Mouse (Mus musculus) heart, embryonic 10.5 days (tissue): Measurements from ENCODE around the gene 2310007B03Rik. TPM values are rescaled to one million over a fixed set of nuclear protein-coding genes. Genes with fewer than 3 reads are reported as not detected.
A peak's percentile ranks its signal among the peaks of the same experiment; 100 is the strongest.

Source experiments
- DNase-seq: peaks from one replicate; pipeline ENCODE4 v3.0.0-alpha.2; 2017; ENCODE audit warnings: low spot score
- H3K27ac ChIP-seq: fragments of 300-500 bp; sonication (generic); 2 replicates; pipeline ENCODE4 v1.5.1; 2016; ENCODE audit warnings: mild to moderate bottlenecking
- H3K27me3 ChIP-seq: fragments of 300-500 bp; sonication (generic); 2 replicates; pipeline ENCODE4 v1.6.1; 2016; ENCODE audit warnings: mild to moderate bottlenecking; ENCODE audit not compliant: poor library complexity, insufficient read depth, severe bottlenecking
- H3K36me3 ChIP-seq: fragments of 300-500 bp; sonication (generic); 2 replicates; pipeline ENCODE4 v1.6.1; 2016; ENCODE audit warnings: mild to moderate bottlenecking, moderate library complexity
- H3K4me1 ChIP-seq: fragments of 300-500 bp; sonication (generic); 2 replicates; pipeline ENCODE4 v1.6.1; 2016; ENCODE audit warnings: mild to moderate bottlenecking
- H3K4me3 ChIP-seq: fragments of 300-500 bp; sonication (generic); 2 replicates; pipeline ENCODE4 v1.5.1; 2016; ENCODE audit warnings: mild to moderate bottlenecking, moderate library complexity
- H3K9me3 ChIP-seq: fragments of 300-500 bp; sonication (generic); 2 replicates; pipeline ENCODE4 v1.6.1; 2016; ENCODE audit warnings: mild to moderate bottlenecking, moderate library complexity
- whole genome bisulfite sequencing: fragments of 180-500 bp; shearing (Covaris S2); methylation state at CpG from one replicate; pipeline ENCODE4 v1.1.7; 2016; 5-methylcytosine and 5-hydroxymethylcytosine counted together
- polyA plus RNA-seq: library from polyadenylated mRNA; unstranded; fragments of >200 nt; fragmentation: Nextera tagmentation; extraction: Ambion mirVana; gene quantifications from 2 replicates; pipeline ENCODE4 v1.2.1, GENCODE M21; 2016

The 2310007B03Rik gene
- polyA plus RNA-seq, 1 experiment from 2014 or later: 0.30 TPM

- no peak overlapping the region for H3K27ac ChIP-seq
- no peaks in the 10 kb centered on the region for H3K9me3 ChIP-seq
- H3K4me3 ChIP-seq: no peak overlapping the region
- peaks cover 19% of the 10 kb centered on the region; the same call in 1 of the 2 replicates for H3K27me3 ChIP-seq
- H3K4me1 ChIP-seq: no peaks in the 10 kb centered on the region
- H3K36me3 ChIP-seq: no peaks in the 10 kb centered on the region
- DNase-seq: no peak
- 72% methylated on average over 11 of the region's 11 CpGs for WGBS
Measured at GRCm38 (mm10) chr1:93123179-93123854, 37.4 kb downstream of the 2310007B03Rik start.

GRCm38 (mm10) chr1:93118816-93119215 is 41.9 kb downstream of the 2310007B03Rik start:
- WGBS: 45% methylated on average over 4 of the region's 4 CpGs
- Histone ChIP-seq H3K9me3 (no peaks in the 10 kb centered on the region), H3K4me3 (no peak overlapping the region), H3K36me3 (no peaks in the 10 kb centered on the region), H3K4me1 (peaks cover 7% of the 10 kb centered on the region), H3K27ac (no peak overlapping the region), H3K27me3 (peaks cover 3% of the 10 kb centered on the region; the same call in 1 of the 2 replicates)
- no peak for DNase-seq

- no peaks in the 10 kb centered on the region; the same call in 1 of the 2 replicates for H3K27me3 ChIP-seq
- H3K9me3 ChIP-seq: no peaks in the 10 kb centered on the region
- H3K4me3 ChIP-seq: peak overlapping the region; percentile 50
- 32% methylated on average over 13 of the region's 13 CpGs for WGBS
- H3K4me1 ChIP-seq: peaks cover 7% of the 10 kb centered on the region
- H3K36me3 ChIP-seq: no peaks in the 10 kb centered on the region
- DNase-seq: no peak
- peak overlapping the region; percentile 52; the same call in 1 of the 2 replicates for H3K27ac ChIP-seq
Measured at GRCm38 (mm10) chr1:93115471-93115870, 45.3 kb downstream of the 2310007B03Rik start.

- H3K4me1 ChIP-seq: peaks cover 7% of the 10 kb centered on the region
- H3K9me3 ChIP-seq: no peaks in the 10 kb centered on the region
- H3K27me3 ChIP-seq: no peaks in the 10 kb centered on the region; the same call in 1 of the 2 replicates
- peak overlapping the region; percentile 50 for H3K4me3 ChIP-seq
- peak; percentile 95 for DNase-seq
- no peaks in the 10 kb centered on the region for H3K36me3 ChIP-seq
- no peak overlapping the region for H3K27ac ChIP-seq
- WGBS: 29% methylated on average over 21 of the region's 21 CpGs
Measured at GRCm38 (mm10) chr1:93114713-93115463, 45.9 kb downstream of the 2310007B03Rik start.

GRCm38 (mm10) chr1:93102700-93103099 is 58.0 kb downstream of the 2310007B03Rik start:
- Histone ChIP-seq H3K9me3 (no peaks in the 10 kb centered on the region), H3K4me3 (no peak overlapping the region), H3K27ac (no peak overlapping the region), H3K36me3 (no peaks in the 10 kb centered on the region), H3K4me1 (peaks cover 22% of the 10 kb centered on the region), H3K27me3 (peaks cover 65% of the 10 kb centered on the region)
- WGBS: 65% methylated on average over 7 of the region's 7 CpGs
- no peak for DNase-seq

- Histone ChIP-seq H3K4me1 (peaks cover 22% of the 10 kb centered on the region), H3K27me3 (peaks cover 75% of the 10 kb centered on the region), H3K36me3 (no peaks in the 10 kb centered on the region), H3K4me3 (peak within 1 kb of the TSS; percentile 65), H3K27ac (peak within 1 kb of the TSS; percentile 47), H3K9me3 (no peaks in the 10 kb centered on the region)
- under 1% methylated on average over 39 of the region's 39 CpGs for WGBS
- peak; percentile 79 for DNase-seq
Measured at GRCm38 (mm10) chr1:93101571-93102061, 59.1 kb downstream of the 2310007B03Rik start, which contains the start of gene Kif1a. TSS of gene Kif1a (minus strand) at chr1:93101951.

Other genes starting within 250 kb of the 2310007B03Rik start
- gene Capn10, start 226.6 kb downstream of the 2310007B03Rik start, polyA plus RNA-seq: 19.4 and 25.4 TPM in 2 replicates
- 0.20 and 0.28 TPM in 2 replicates for gene Gpr35, start 210.1 kb downstream of the 2310007B03Rik start, polyA plus RNA-seq
- gene Aqp12, start 154.6 kb downstream of the 2310007B03Rik start, polyA plus RNA-seq: not detected in 2 replicates
- gene Kif1a, start 59.0 kb downstream of the 2310007B03Rik start, polyA plus RNA-seq: 5.1 and 5.4 TPM in 2 replicates
- gene Agxt, start 25.7 kb downstream of the 2310007B03Rik start, polyA plus RNA-seq: 0.50 TPM in 1 of 2 replicates, not detected in the other
- gene Crocc2, start 7.8 kb upstream of the 2310007B03Rik start, polyA plus RNA-seq: 0.14 and 0.30 TPM in 2 replicates
- gene Sned1, start 74.9 kb upstream of the 2310007B03Rik start, polyA plus RNA-seq: 3.0 and 5.5 TPM in 2 replicates
- 21.7 and 27.9 TPM in 2 replicates for gene Mterf4, start 145.0 kb upstream of the 2310007B03Rik start, polyA plus RNA-seq
- gene Ppp1r7, start 181.9 kb upstream of the 2310007B03Rik start, polyA plus RNA-seq: 60.5 and 68.1 TPM in 2 replicates
- gene Pask, start 182.5 kb upstream of the 2310007B03Rik start, polyA plus RNA-seq: 11.9 and 15.0 TPM in 2 replicates
- 1.1 and 1.3 TPM in 2 replicates for gene Ano7, start 213.0 kb upstream of the 2310007B03Rik start, polyA plus RNA-seq